Mouse (Mus musculus): Measurements from ENCODE around the gene U2surp. TPM values are rescaled to one million over a fixed set of nuclear protein-coding genes. Genes with fewer than 3 reads are reported as not detected.

The U2surp gene
- polyA plus RNA-seq, 1 experiment: 3.1 TPM

DNA sequence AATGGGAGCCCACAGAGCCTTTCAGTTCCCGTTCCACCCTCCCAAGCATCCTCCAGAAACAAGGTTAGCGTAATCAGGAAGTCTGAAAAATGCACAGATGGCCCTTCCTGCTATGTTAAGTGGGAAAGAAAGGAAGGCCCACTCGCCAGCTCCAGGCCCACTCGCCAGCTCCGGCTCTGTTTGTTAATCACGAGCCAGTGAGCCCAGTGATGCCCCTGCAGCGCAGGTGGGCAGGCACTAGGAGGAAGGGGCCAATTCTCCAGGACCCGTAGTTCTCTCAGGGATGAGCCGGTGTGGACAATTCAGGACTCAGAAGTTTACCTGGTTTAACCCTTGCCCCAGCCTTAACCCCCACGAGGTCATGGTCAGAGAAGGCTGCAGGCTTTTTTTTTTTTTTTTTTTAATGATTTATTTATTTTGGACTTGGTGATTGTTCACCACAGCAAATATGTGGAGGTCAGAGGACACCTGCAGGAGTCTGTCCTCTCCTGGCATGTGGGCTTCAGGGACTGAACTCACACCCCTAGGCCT lies 40.4 kb upstream of the U2surp start:
- Histone ChIP-seq H3K27me3 (replicated peaks) (peaks cover 62% of the 10 kb centered on the region), H3K36me3 (replicated peaks; ENCODE audit: low read length) (no peaks in the 10 kb centered on the region), H3K4me1 (peaks cover 6% of the 10 kb centered on the region), H3K9me3 (no peaks in the 10 kb centered on the region), H3K4me3 (replicated peaks) (no peak overlapping the region)
- TF ChIP-seq GATA1 (IDR thresholded peaks at IDR 0.05; ENCODE audit: borderline replicate concordance, low read length): no peak
- no peak for TF ChIP-seq FLI1 (IDR thresholded peaks at IDR 0.05; ENCODE audit: low read length)

GRCm38 (mm10) chr9:95550856-95551774 lies 39.3 kb upstream of the U2surp start:
- Histone ChIP-seq H3K36me3 (replicated peaks; ENCODE audit: low read length) (no peaks in the 10 kb centered on the region), H3K4me3 (replicated peaks) (no peak overlapping the region), H3K9me3 (no peaks in the 10 kb centered on the region), H3K4me1 (peaks cover 10% of the 10 kb centered on the region), H3K27me3 (replicated peaks) (peaks cover 52% of the 10 kb centered on the region)
- TF ChIP-seq FLI1 (IDR thresholded peaks at IDR 0.05; ENCODE audit: low read length) (no peak), GATA1 (IDR thresholded peaks at IDR 0.05; ENCODE audit: borderline replicate concordance, low read length) (no peak)

DNA sequence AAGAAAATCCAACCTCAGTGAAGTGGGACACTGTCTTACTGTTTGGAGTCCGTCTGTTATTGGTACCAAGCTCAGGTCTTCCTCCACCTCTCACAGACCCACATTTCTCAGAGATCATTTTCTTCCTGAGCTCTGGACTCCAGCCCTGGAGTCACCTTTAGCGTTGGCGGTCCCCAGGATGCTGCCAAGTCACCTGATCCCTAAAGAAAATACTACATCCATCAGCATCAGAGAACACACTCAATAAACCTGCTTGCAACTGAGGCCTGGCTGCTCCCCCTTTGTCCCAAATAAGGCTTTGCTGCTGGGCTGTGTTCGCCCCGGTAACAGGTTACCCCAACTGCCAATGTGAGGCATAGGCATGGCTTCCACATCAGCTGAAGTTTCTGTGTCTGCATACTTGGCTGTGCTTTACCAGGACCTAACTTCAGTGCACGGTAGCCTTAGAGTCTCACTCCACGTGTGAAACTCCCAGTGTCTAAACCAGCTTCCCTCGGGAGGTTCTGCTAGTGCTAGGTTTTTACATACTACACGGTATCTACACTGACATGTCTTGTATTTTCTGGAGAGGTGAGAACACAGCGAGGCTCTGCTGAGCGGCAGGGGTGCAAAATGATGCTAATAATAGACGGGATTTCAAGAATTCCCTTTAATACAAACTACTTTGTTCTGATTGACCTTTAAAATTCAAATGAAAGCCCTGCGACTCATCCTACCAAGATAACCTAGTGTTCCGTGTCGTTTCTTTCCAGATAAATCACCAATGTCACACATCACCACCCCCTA lies 38.0 kb upstream of the U2surp start:
- no peak for TF ChIP-seq GATA1 (IDR thresholded peaks at IDR 0.05; ENCODE audit: borderline replicate concordance, low read length)
- TF ChIP-seq FLI1 (IDR thresholded peaks at IDR 0.05; ENCODE audit: low read length): no peak
- Histone ChIP-seq H3K36me3 (replicated peaks; ENCODE audit: low read length) (no peaks in the 10 kb centered on the region), H3K4me3 (replicated peaks) (no peak overlapping the region), H3K27me3 (replicated peaks) (peaks cover 40% of the 10 kb centered on the region), H3K9me3 (no peaks in the 10 kb centered on the region), H3K4me1 (peaks cover 10% of the 10 kb centered on the region)

DNA sequence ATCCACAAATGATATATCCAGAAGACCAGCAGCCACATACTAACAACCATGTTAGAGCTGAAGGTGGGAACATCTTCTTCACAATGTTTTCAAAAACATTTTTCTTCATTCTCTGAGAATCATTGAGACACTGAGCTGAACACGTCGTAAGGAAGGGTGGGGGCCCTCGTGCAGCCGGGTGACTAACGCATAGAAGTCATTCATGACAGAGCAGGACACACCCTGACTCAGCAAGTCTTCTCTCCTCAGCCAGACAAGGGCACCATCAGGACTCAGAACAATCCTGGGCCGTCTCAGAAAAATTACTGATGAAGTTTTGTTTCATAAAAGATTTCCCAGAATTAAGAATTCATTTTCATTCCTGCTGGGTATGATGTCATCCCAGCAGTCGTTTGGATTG lies 34.9 kb upstream of the U2surp start:
- H3K4me1 ChIP-seq: peaks cover 10% of the 10 kb centered on the region
- no peaks in the 10 kb centered on the region for H3K36me3 ChIP-seq (replicated peaks; ENCODE audit: low read length)
- no peaks in the 10 kb centered on the region for H3K9me3 ChIP-seq
- no peak for TF ChIP-seq FLI1 (IDR thresholded peaks at IDR 0.05; ENCODE audit: low read length)
- no peak for TF ChIP-seq GATA1 (IDR thresholded peaks at IDR 0.05; ENCODE audit: borderline replicate concordance, low read length)
- peaks cover 26% of the 10 kb centered on the region for H3K27me3 ChIP-seq (replicated peaks)
- H3K4me3 ChIP-seq (replicated peaks): peak overlapping the region; percentile 59

GRCm38 (mm10) chr9:95544598-95544997 lies 32.8 kb upstream of the U2surp start:
- TF ChIP-seq GATA1 (IDR thresholded peaks at IDR 0.05; ENCODE audit: borderline replicate concordance, low read length) (peak; percentile 61; the same call in 1 of the 3 replicates), FLI1 (IDR thresholded peaks at IDR 0.05; ENCODE audit: low read length) (no peak)
- no peaks in the 10 kb centered on the region for H3K36me3 ChIP-seq (replicated peaks; ENCODE audit: low read length)
- H3K4me3 ChIP-seq (replicated peaks): no peak overlapping the region
- H3K9me3 ChIP-seq: peaks cover 3% of the 10 kb centered on the region; the same call in 1 of the 2 replicates
- peaks cover 8% of the 10 kb centered on the region for H3K4me1 ChIP-seq
- H3K27me3 ChIP-seq (replicated peaks): peaks cover 18% of the 10 kb centered on the region

- Histone ChIP-seq H3K4me3 (replicated peaks) (no peak overlapping the region), H3K9me3 (peaks cover 9% of the 10 kb centered on the region; the same call in 1 of the 2 replicates), H3K36me3 (replicated peaks; ENCODE audit: low read length) (no peaks in the 10 kb centered on the region), H3K27me3 (replicated peaks) (peaks cover 6% of the 10 kb centered on the region), H3K4me1 (peaks cover 8% of the 10 kb centered on the region)
- TF ChIP-seq GATA1 (IDR thresholded peaks at IDR 0.05; ENCODE audit: borderline replicate concordance, low read length) (no peak), FLI1 (IDR thresholded peaks at IDR 0.05; ENCODE audit: low read length) (no peak)
Measured at GRCm38 (mm10) chr9:95542475-95542874, 30.7 kb upstream of the U2surp start.

DNA sequence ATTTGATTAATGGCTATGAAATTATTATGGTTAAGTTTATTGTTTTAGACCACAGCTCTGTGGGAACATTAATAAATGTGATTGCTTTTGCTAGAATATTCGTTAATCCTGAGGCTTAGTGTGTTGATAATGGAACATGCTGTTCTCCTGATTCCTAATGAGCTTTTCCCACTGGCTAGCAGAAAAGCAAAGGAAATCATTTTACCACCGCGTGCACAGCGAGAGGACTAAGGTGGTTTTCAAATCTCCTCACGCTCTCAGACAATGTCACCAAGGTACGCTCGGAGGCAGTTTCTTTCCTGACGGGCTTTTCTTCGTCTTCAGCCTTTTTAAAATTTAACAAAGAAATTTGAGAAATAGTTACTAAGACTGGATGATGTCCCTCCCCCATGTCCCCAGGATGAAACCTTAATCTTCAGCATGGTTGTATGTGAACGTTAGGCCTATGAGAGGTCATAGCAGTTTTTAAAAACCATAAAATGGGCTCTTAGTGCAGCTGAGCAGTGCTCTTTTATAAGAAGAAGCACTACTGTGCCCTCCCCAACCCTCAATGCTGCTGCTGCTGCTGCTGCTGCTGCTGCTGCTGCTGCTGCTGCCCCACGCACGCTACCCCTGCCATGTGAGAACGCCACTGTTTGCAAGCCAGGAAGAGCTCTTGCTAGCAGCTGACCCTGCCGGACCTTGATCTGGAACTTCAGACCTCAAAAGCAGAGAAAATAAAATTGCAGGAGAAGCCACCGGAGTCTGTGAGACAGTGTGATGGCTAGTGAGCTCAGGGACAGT lies 30.0 kb upstream of the U2surp start:
- Histone ChIP-seq H3K9me3 (peaks cover 9% of the 10 kb centered on the region; the same call in 1 of the 2 replicates), H3K4me1 (peaks cover 8% of the 10 kb centered on the region), H3K27me3 (replicated peaks) (peaks cover 6% of the 10 kb centered on the region), H3K36me3 (replicated peaks; ENCODE audit: low read length) (no peaks in the 10 kb centered on the region), H3K4me3 (replicated peaks) (no peak overlapping the region)
- TF ChIP-seq FLI1 (IDR thresholded peaks at IDR 0.05; ENCODE audit: low read length) (no peak), GATA1 (IDR thresholded peaks at IDR 0.05; ENCODE audit: borderline replicate concordance, low read length) (no peak)

- H3K36me3 ChIP-seq (replicated peaks; ENCODE audit: low read length): no peaks in the 10 kb centered on the region
- no peak for TF ChIP-seq FLI1 (IDR thresholded peaks at IDR 0.05; ENCODE audit: low read length)
- TF ChIP-seq GATA1 (IDR thresholded peaks at IDR 0.05; ENCODE audit: borderline replicate concordance, low read length): no peak
- H3K4me1 ChIP-seq: peaks cover 4% of the 10 kb centered on the region
- H3K9me3 ChIP-seq: peaks cover 9% of the 10 kb centered on the region; the same call in 1 of the 2 replicates
- H3K27me3 ChIP-seq (replicated peaks): peaks cover 6% of the 10 kb centered on the region
- no peak overlapping the region for H3K4me3 ChIP-seq (replicated peaks)
Measured at GRCm38 (mm10) chr9:95541208-95541607, 29.4 kb upstream of the U2surp start.

DNA sequence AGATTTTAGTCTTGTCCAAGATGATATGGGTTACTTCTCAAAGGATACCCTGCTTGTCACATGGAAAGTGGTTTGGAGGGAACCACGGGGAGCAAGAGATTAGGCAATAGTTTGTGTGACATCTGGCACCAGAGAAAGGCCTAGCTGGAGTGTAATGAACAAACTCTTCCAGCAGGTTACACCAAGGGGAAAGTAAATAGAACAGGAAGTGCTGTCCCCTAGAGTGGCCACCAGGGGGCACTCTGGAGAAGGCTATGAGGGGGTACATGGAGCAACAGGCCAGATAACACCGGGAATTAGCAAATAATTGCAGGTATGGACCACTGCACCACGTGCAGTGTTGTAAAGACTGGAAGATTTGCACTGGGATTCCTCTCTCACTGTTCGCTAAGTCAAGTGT lies 28.7 kb upstream of the U2surp start:
- H3K9me3 ChIP-seq: peaks cover 9% of the 10 kb centered on the region; the same call in 1 of the 2 replicates
- H3K27me3 ChIP-seq (replicated peaks): peaks cover 6% of the 10 kb centered on the region
- no peak for TF ChIP-seq GATA1 (IDR thresholded peaks at IDR 0.05; ENCODE audit: borderline replicate concordance, low read length)
- no peak for TF ChIP-seq FLI1 (IDR thresholded peaks at IDR 0.05; ENCODE audit: low read length)
- H3K4me1 ChIP-seq: peaks cover 4% of the 10 kb centered on the region; the same call in 1 of the 2 replicates
- no peak overlapping the region for H3K4me3 ChIP-seq (replicated peaks)
- H3K36me3 ChIP-seq (replicated peaks; ENCODE audit: low read length): no peaks in the 10 kb centered on the region
